Mouse (Mus musculus): ENCODE measurements around the gene Pan3.
A peak's percentile ranks its signal among the peaks of the same experiment; 100 is the strongest.

Pan3 gene

DNA sequence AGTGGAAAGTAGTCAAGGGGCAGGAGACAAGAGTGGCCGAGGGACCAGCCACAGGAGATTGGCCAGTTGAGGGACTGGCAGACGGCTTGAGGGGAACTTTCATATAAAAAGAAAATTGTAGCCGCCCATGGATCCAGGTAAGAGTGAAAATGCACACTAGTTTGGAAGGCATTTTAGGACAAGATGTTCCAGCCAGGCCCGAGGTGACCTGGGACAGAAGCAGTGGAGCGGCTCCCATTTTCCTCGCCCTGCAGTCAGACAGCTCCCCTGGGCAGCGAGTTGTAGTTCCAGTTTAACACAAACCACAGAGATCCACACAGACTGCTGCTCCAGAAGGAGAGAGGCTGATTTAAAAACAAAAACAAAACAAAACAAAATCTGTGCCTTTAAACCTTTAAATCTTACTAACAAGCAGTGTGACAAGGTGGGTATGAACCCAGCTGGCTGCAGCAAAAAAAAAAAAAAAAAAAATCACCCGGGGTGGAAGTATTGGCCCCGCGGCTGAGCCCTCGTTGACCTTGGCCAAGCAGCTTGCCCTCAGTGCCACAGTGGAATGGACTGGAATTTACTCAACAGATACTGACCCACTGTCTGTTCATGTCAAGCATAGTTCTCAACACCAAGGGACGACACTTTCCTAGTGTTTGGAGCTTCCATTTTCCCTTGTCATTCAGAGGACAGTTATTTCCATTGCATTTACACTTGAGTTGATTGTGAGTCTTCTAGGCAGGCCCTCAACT is 119.2 kb downstream of the Pan3 start:
- no peak for TF ChIP-seq GATA4 (IDR thresholded peaks at IDR 0.05; ENCODE audit: insufficient replicate concordance, low read length)

DNA sequence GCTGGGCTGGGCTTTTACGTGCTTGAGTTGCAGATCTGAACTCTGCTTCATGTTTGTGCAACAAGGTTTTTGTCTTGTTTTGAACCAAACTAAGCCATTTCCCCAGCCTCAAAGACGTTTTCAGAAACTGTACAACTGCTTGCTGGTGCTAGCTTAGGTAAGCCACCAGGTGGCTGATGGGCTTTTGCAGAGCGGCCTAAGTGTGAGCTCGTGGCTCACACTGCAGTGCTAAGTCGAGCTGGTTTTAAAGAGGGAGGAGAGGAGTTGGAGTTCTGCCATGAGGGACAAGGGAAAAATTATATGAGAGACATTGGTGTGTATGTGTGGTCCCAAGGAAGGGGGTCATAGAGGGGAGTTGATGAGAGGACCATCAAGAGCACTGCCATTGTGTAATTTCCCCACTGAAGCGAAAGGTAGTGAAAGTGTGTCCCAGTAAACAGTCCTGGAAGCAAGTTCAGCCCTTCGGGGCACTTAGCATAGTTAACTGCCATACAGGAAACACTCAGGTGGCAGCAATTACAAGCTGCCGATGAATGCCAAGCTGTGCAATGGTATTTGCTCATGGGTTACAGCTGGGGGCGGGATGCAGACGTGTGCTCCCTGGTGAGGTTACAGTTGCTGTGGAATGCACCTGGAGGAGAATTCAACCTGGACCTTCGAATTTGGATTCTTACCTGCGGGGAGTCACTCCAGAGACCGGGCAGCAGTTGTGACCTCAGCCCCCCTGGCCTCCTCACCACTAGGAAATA is 122.1 kb downstream of the Pan3 start:
- TF ChIP-seq GATA4 (IDR thresholded peaks at IDR 0.05; ENCODE audit: insufficient replicate concordance, low read length) = no peak

DNA sequence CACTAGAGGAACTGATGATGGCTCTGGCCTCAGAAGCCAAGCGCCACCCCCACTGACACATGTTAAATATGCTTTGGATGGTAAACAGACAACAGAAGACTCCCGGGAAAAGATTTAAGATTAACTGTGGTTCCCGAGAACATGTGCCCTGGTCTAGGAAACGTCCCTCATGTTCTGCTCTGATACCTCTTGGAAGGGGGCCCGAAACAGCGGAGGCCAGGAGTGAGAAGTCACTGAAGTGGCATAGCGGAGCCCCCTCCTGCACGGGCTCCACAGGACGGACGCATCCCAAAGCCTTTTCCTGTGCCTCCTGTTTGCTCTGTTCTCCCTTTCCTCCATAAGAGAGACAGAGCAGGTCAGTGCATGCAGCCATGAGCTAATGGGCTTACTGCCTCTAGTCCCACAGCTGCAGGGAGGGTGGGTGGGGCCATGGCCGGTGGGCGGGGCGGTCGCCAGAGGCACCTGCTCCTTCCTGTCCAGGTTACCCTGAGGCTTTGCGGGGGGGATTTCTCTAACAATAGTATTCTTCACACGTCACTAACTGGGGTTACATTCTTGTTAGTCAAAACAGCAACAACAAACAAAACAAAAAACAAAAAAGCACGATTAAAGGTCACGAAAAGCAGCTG is 133.7 kb downstream of the Pan3 start:
- TF ChIP-seq GATA4 (IDR thresholded peaks at IDR 0.05; ENCODE audit: insufficient replicate concordance, low read length) = no peak

DNA sequence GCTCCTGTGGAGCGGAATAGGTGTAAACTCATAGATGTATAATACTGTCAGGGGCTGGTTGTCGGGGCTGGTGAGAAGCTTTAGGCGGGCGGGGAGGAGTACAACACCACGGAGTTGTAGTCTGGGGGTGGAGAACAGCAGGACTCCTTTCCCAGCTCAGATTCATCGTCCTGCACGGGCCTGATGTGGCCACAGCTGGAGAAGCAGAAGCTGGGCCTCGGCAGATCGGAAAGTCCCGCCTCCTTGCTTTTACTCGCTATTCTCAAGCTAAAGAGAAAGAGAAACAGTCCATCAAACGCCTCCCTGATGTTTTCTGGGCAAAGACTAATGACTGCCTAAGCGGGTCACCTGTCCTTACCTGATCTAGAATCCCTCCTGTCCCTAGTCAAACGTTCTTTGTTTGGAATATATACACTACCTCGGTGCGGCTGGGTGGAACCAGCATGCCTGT is 134.2 kb downstream of the Pan3 start:
- TF ChIP-seq GATA4 (IDR thresholded peaks at IDR 0.05; ENCODE audit: insufficient replicate concordance, low read length) = no peak

DNA sequence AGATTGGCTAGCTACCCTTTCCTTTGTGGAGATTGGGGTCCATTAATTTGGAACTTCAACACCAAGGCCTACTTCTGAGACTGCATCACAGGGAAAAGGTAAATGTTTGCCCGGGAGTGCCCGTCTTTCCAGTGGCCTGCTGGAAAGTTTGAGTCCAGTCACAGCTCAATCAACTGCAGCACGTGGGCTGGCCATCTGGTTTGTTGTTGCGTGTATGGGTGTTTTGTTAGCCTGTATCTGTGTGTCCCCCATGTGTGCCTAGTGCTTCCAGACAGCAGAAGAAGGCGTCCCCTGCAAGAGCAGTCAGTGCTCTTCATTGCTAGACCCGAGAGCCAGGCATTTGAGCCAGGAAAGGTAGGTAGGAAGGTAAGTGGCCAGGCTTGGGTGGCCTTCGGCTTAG is 135.5 kb downstream of the Pan3 start:
- TF ChIP-seq GATA4 (IDR thresholded peaks at IDR 0.05; ENCODE audit: insufficient replicate concordance, low read length) = no peak

DNA sequence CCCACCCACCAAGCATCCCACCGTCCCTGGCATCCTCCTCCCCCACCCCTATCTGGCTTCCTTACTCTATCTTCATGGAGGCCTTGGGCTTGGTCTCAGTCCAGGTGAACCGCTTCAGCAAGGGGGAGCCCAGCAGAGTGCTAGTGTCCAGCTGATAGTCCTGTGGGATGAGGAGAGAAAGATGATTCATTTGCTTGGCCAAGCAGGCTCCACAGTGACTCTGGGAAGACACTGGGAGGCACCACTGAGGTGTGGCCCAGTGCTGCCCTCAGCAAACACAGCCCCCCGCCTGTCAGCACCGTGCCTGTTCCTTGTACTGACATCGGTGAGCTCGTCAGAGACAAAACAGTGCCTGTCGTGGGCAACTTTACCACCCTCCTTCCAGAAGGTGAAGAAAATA is 136.4 kb downstream of the Pan3 start:
- TF ChIP-seq GATA4 (IDR thresholded peaks at IDR 0.05; ENCODE audit: insufficient replicate concordance, low read length) = no peak

DNA sequence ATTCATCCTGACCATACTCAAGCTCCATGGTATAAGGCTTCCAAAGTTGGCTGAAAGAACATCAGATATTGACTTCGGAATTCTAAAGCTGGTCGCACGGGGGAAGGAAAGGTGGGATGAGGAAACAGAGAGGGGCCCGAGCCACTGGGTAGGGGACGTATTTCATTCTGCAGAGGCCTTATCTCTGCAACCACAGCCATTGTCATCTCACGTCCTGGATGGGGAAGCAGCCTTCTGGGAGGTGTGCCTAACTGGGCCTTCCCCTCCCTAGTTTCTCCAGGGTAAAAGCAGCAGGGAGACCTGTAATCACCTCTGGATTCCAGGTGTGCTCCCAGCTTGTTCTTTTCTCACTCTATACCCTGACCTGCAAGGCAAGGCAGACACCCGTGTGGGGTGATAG is 142.7 kb downstream of the Pan3 start:
- no peak for TF ChIP-seq GATA4 (IDR thresholded peaks at IDR 0.05; ENCODE audit: insufficient replicate concordance, low read length)

DNA sequence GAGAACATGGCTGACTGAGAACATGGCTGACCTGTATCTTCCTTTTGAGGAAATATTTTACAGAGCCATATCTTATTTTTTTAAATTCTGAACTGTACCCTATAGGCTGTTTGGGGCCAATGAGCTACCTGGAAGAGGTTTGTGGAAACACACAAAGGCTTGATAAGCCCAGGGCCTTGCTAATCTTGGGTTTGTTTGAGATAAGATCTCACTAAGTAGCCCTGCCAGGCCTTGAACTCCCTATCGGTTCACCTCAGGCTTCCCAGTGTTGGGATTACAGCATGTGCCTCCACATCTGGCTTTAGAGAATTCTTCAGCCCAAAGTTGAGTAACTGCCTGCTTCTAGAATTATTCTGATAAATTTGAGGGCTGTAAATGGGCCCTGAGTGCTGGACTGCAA is 143.6 kb downstream of the Pan3 start:
- TF ChIP-seq GATA4 (IDR thresholded peaks at IDR 0.05; ENCODE audit: insufficient replicate concordance, low read length) = no peak

DNA sequence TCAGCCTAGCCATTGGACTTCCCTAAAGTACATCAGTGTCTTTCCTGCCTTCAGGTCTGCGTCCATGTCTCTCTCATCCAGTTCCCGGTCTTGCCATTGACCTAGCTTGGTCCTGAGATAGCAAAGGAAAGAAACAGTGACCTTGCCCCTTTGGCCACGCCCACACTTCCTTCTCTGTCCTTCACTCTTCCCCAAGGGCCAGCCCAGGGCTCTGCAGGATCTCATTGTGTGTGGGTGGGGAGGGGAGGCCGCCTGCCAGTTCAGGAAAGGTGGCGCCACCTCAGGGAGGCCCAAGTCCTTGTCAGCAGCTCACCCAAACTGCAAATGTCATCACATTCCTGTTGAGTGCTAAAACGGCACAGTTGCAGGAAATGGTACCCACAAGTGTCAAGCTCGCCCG is 144.6 kb downstream of the Pan3 start:
- peak; percentile 88; the same call in 1 of the 2 replicates for TF ChIP-seq GATA4 (IDR thresholded peaks at IDR 0.05; ENCODE audit: insufficient replicate concordance, low read length)

DNA sequence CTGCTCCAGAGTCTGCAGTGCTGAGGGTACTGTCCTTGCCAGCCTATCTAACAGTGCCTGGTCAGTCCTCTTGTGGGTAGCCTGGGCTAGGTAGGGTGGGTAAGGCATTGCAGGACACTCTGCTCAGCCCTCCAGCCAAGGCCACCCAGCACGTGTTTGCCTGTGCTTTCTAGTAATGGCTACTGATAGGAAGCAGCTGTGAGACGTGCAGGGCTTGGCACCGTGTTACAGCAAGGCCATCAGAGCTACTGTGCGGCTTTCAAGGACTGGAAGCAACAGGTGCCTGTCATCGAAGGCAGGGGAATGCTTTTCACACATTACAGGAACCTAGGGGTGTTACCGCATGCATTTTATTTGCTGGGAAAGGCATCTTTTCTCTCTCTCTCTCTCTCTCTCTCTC is 147.0 kb downstream of the Pan3 start:
- no peak for TF ChIP-seq GATA4 (IDR thresholded peaks at IDR 0.05; ENCODE audit: insufficient replicate concordance, low read length)

DNA sequence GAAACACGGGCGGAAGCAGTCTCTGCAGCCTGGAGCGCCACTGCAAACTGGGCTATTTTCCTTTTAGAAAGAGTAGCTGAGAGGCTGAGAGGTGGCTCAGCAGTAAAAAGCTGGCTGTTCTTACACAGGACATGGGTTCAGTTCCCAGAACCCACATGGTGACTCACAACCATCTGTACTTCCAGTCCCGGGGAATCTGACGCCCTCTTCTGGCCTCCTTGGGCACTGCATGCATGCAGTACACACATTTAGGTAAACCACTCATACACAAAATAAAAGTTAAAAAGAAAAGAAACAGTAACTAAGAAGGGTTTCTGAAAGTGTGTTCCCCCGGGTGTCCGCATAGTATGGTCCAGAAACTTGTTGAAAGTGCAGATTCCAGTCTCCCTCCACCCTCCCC is 149.2 kb downstream of the Pan3 start:
- TF ChIP-seq GATA4 (IDR thresholded peaks at IDR 0.05; ENCODE audit: insufficient replicate concordance, low read length) = no peak

DNA sequence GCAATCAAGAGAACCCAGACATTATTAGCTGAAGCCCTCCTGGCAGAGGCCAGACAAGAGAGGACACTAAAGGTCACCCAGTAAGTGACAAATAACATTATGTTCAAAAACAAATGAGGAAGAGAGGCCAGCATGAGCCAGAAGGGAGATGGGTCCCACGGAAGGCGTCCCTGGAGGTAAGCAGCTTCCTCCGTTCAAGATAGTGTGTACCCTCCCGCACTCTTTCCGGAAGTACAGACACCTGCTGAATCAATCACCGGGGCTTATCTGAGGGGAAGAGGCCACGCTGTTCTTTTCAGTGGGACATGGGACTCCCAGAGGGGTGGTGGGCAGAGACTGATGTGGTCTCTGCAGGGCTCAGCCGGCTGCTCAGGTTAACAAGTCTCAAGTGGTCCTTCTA is 149.7 kb downstream of the Pan3 start:
- peak; percentile 50; the same call in 1 of the 2 replicates for TF ChIP-seq GATA4 (IDR thresholded peaks at IDR 0.05; ENCODE audit: insufficient replicate concordance, low read length)

DNA sequence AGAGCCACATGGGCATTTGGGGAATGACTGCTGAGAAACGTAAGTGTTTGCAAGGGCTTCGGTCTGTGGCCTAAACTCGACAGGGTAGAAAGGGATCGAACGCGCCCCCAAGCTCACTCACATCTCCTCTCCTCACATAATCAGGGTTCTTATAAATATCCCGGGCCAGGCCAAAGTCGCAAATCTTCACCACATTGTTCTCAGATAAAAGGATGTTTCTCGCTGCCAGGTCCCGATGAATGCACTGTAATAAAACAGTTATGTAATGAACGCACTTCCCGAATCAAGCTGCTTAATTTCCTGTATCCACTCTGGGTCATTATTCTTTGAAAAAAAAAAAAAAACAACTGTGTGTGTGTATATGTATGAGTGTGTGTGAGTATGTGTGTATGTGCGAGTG is 150.2 kb downstream of the Pan3 start:
- peak; percentile 20; the same call in 1 of the 2 replicates for TF ChIP-seq GATA4 (IDR thresholded peaks at IDR 0.05; ENCODE audit: insufficient replicate concordance, low read length)

DNA sequence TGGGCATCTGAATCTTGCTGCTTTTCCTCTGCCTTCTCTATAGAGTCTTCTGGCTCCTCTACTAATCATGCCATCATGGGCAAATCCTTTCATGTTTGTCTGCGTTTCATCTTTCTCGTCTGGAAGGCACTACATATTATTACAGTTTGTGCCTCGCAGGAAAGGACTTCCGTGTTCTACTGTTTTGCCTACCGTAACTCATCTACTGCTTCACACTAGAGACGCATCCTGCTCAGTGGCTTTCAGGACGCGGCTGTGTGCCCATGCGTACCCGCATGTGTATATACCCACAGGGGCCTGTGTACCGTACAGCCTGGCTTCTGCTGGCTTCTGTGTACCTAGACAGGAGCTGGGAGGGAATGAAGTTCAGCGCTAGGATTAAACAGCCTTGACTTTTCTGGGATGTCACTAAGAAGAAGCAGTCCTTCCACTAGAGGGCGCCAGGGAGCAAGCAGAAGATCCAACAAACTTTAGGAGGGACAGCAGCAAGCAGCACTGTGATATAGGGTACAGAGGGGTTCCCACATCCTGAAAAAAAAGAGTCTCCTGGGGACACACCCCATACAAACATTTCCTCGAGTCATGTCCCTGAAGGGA is 153.8 kb downstream of the Pan3 start:
- no peak for TF ChIP-seq GATA4 (IDR thresholded peaks at IDR 0.05; ENCODE audit: insufficient replicate concordance, low read length)

DNA sequence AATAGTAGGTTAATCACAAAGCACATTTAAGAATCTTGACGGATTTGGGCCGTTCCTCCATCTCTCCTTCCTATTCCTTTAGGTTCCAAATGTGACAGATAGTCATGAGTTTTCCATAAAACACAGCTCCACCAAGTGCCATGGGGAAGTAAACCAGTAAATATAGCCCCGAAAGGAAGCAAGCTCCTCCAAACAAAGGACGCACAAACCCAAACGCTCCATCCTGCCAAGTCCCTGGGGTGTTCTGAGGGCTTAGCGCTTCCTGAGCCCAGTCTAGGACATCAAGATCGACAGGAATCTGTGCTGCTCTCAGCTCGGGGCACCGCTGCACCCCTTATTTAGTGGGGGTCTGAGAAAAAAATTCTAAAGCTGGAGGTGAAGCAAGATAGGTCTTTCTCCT is 154.7 kb downstream of the Pan3 start:
- TF ChIP-seq GATA4 (IDR thresholded peaks at IDR 0.05; ENCODE audit: insufficient replicate concordance, low read length) = no peak

DNA sequence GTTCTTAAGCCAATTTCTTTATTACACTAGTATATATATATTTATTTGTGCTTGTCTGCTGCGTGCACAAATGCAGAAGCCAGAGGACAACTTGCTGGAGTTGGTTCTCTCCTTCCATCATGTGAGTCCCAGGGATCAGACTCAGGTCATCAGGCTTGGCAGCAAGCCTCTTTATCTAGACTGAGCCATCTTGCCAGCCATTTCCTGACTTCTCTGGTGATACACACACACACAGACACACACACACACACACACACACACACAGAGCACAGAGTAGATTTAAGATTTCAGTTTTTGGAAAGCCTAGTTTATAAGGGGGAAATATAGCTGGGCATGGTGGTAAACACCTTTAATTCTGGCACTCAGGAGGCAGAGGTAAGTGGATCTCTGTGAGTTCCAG is 155.1 kb downstream of the Pan3 start:
- TF ChIP-seq GATA4 (IDR thresholded peaks at IDR 0.05; ENCODE audit: insufficient replicate concordance, low read length) = no peak
